Mouse (Mus musculus) cerebellum, adult (tissue): ENCODE measurements around the gene Lgals12.

Experiments used
- ATAC-seq: cut with Nextera tagmentation; 2 replicates; pipeline ENCODE4 v1.9.2; 2017; ENCODE audit warnings: mild to moderate bottlenecking, moderate library complexity, mixed read lengths; ENCODE audit not compliant: insufficient number of reproducible peaks, low FRiP score, low TSS enrichment

The Lgals12 gene

DNA sequence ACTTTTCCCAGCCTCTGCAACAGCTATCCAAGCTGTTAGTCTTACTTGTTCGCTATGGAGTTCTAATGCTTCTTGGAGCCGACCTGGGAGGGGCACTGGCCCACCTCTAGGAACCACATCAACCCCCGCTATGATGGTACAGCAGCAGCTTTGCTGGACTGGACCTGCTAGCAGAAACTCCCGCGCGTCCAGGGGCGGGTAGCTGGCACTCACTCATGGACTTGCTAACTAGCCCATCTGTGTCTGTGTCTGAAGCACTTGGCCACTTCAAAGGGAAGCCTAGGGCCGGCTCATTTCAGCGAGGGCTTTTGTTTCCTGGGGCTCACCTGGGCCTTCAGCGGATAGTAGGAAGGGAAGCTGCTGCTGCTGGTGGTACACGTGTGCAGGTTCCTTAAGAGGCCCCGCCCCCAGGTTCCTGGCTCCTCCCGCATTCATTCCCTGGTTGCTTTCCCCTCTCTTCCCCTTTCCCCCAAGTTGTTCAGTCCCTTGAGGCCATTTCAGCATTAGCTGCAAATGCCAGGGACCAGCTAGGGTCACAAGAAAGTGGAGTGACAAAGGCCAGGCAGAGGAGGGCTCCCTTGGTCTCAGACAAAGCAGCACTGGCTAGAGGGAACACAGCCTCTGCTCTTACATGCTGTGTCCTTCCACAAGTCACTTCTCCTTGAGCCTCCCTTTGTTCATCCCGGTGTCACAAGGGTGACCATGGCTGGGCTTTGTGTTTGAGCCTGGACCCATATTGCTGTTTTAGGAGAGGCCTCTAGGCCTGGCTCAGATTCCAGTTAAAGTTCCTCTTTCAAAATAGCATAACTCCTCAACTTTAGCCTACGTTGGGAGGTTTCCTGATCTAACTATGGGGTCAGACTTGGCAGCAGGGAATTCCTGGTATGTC, at the start of gene Lgals12:
Gene Lgals12, minus strand, starts transcription at position 393 of the 889 bp plus-strand sequence.
- ATAC-seq, result no peak

- no peak for ATAC-seq
Measured at GRCm38 (mm10) chr19:7648913-7649666, 42.1 kb upstream of the Lgals12 start.

DNA sequence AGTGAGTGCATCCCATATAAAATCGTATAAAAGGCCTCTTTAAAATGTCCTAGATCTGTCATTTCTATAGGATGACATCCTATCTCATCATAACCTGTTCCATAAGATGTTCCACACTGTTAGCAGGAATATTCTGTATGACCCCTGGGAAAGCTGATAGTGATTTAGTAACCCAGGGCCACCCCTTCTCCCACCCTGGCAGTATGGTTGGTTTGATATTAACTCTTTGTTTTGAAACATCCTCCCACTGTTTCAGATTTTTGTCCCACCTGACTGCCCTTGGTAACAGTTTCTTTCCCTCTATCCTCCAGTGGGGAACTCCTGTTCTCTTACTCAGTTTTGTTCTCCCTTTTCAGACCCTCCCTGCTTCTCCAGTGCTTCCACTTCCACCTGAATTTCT, 26.8 kb upstream of the Lgals12 start:
- ATAC-seq, result no peak

- ATAC-seq, result no peak
Measured at GRCm38 (mm10) chr19:7633021-7633420, 26.0 kb upstream of the Lgals12 start.

DNA sequence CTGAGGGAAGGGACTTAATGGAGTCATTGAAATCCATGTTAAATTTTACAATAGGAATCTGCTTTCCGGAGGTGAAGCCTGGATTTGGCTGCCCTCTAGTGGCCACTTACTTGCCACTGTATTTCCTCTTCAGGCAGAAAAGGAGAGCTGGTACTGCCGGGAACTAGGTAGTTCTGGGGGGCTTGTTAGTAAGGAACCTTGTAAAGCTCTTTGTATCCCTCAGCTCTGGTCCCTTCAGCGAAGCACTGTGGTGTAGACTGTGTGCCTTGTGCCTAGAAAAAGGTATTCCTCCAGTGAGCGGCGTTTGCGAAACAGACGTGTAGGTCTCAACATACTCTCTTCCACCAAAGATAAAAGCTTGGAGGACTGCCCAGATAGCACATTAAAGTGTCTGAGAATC, 10.7 kb upstream of the Lgals12 start:
- ATAC-seq, result no peak

- ATAC-seq, result no peak
Measured at GRCm38 (mm10) chr19:7617085-7617484, 10.1 kb upstream of the Lgals12 start.

DNA sequence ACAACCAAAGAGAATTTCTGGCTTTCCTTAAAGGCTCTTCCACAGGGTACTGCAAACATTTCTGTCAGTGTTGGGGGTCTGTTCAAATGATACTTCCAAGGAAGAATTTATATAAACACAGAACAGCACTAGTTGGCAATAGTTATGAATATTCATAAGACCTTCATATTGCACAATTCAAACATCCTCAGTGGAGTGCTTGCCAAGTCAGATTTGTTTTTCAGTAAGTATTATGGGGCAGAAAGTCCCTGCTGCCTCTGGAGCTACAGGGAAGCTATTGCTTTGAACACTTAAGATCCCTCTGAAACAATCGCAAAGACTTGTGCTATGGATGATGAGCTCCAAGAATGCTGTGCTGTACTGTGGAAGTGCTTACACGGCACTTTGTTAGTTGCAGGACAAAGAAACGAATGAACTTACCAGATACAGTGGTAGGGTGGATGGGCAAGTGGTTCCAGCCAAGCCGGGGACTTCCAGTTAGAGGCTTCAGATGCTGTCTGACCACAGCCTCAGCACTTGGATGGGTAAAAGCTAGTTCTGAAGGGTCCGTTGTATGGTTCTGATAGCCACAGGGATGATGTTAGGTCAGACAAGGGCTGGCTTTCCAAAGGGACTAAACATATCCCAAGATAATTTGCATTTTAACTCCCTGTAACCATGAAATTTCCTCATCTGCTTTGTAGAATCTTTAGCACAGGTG, 9.4 kb upstream of the Lgals12 start:
- no peak for ATAC-seq

DNA sequence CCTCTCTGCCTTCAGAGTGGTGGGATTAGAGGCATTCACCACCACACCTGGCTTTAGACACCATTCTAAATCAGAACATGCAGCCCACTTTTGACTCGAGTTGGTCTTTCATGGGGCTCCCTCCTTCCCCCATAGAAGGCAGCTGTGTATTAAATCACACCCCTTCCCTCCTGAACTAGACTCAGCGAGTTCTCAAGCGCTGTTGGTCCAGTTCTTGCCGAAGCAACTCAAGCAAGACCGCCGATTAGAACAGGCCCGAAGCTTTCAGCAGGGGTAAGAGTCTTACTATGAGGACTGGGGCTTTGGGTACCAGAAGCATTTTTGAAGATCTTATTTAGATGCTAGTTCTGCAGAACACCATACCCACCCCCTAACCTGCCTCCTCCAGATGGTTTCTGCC, 6.2 kb upstream of the Lgals12 start:
- no peak for ATAC-seq

GRCm38 (mm10) chr19:7611942-7612757, 5.2 kb upstream of the Lgals12 start, which contains the start of gene Hrasls5:
Gene Hrasls5 (plus strand): TSS chr19:7612541.
- ATAC-seq, result no peak

- no peak for ATAC-seq
Measured at GRCm38 (mm10) chr19:7607690-7608201, 753 bp upstream of the Lgals12 start.

DNA sequence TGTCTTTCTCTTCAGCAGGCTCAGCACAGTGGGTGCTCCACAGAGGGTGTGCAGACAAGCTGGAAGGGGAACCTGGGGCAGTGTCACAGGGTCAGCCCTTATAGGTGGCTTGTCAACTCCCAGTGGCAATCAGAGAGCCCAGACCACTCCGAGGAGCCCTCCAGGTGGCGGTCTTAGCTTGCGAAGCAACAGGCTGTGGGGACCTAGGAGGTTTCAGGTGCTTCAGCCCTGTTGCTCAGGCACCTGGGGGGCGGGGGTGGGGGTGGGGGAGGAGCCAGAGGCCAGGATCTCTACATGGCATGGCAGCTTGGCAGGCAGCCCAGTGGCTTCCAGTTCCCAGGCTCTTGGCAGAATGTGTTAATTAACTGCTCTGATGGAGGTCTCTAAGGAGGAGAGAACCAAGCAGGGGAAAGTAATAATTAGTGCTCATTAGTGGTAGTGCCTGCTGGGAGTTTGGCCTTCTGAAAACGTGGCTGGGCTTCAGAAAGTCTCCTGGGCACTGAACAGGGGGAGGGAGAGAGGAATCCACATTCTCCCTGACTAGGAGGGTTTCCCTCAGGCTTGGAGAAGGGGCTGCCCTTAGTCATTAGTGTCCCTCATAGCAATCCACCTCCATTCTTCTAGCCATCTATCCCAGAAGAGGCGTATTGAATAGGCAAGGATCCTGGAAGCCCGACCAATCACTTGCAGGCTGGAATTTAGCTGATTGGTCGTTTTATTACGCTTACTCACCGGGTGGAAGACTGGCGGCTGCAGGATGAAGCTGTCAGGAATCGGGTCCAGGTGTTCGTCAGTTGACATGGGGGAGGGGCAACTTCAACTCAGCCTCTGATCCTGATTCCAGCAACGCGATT, 836 bp downstream of the Lgals12 start:
- ATAC-seq, result no peak

- no peak for ATAC-seq
Measured at GRCm38 (mm10) chr19:7605013-7605412, 2.0 kb downstream of the Lgals12 start.

GRCm38 (mm10) chr19:7604107-7604506, 2.9 kb downstream of the Lgals12 start:
- no peak for ATAC-seq

DNA sequence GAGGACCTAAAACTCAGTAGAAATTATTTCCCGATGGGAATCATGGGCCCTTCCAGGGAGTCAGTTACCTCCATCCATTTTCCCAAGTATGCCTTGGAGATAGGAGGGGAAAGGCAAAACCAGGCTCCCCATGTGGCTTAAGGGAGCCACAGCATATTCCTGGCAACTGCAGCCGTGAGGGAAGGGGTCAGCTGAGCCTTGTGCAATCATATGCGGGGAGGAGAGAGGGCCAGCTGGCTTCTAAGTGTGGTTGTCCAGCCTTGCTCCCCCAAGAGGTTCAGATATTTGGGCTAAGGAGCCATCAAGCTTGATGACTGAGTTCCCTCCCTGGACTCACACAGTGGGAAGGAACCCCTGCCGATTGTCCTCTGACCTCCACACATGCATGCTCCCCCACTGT, 5.4 kb downstream of the Lgals12 start:
- no peak for ATAC-seq

DNA sequence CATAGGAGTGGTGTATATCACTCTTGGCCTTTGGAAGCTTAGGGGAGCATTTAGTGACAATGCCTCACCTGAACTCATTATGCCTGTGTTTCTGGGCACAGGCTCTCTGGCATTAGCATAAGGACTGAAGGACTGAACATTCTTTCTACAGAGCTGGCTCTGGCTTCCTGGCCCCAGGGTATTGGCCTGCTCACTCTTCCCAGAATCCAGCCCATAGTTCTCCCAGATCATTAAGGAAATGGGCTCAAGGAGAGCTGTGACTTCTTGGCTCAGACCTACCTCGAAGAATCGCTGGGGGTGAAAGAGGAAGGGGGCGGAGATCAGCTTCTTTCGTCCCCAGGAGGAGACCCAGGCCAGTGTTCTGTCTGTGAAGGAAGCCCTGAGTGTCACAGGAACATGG, 8.5 kb downstream of the Lgals12 start:
- ATAC-seq, result no peak

DNA sequence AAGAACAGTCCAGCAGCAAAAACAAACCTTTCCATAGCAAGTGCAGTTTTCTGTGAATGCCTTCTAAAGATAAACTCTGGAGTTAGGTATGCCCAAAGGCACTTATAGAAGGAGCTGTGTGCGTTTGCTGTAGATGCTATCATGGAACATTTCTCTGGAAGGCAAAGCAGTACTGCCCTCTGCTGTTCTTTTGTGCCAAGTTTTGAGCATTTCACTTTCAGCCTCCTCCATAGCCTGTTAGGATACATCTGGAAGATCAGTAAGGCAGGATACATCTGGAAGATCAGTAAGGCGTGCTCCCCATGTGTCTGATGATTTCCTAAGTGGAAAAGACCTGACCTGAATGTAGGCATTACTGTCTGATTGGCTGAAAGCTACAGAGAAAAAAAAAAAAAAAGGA, 11.5 kb downstream of the Lgals12 start:
- no peak for ATAC-seq

- ATAC-seq, result no peak
Measured at GRCm38 (mm10) chr19:7592018-7592417, 15.0 kb downstream of the Lgals12 start.

DNA sequence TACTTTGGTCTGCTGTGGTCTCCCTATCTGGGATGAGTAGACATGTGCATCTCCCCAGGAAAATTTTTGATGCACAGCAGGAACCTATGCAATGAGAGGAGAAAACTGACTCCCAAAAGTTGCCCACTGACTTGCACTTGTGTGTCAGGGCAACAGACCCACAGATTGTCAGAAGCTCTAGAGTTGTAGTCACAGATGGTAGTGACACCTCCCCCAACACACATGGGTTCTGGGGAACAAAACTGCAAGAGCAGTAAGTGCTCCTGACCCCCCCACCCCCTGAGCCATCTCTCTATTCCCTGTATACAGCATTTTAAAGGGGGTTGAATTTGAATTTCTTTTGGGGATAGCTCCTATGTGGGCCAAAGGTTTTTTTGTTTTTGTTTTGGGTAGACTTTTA, 16.2 kb downstream of the Lgals12 start:
- ATAC-seq, result no peak

- no peak for ATAC-seq
Measured at GRCm38 (mm10) chr19:7585764-7586163, 21.2 kb downstream of the Lgals12 start.
